Mouse (Mus musculus) CH12.LX (cell line): ENCODE measurements around the gene Abcb1b. TPM values are rescaled to one million over a fixed set of nuclear protein-coding genes. Genes with fewer than 3 reads are reported as not detected.

Experiments used
- DNase-seq: peaks from one replicate; pipeline ENCODE4 v3.0.0-alpha.2; 2013; ENCODE audit errors: extremely low read depth
- H3K27ac ChIP-seq: 2 replicates; pipeline ENCODE4 v1.5.1; 2012; ENCODE audit warnings: low read depth, mild to moderate bottlenecking, control low read depth, moderate library complexity; ENCODE audit not compliant: insufficient read depth
- H3K27me3 ChIP-seq: replicated peaks from 2 replicates; pipeline ENCODE3; 2012; ENCODE audit warnings: inconsistent platforms
- H3K36me3 ChIP-seq, 2 experiments: replicated peaks in 1 of 2; 2 replicates each; pipeline versions ENCODE3 to v1.6.1; 2012; ENCODE audit warnings: inconsistent platforms in 1 of 2, low read length in 1 of 2, mild to moderate bottlenecking in 1 of 2, mixed read lengths in 1 of 2, moderate library complexity in 1 of 2; ENCODE audit not compliant: control insufficient read depth in 1 of 2, insufficient read depth in 1 of 2
- H3K4me1 ChIP-seq, 2 experiments: 2 replicates each; pipeline ENCODE4 v1.6.1; 2012; ENCODE audit warnings: inconsistent platforms in 1 of 2, moderate library complexity in 1 of 2; ENCODE audit not compliant: insufficient read depth in 2 of 2, control insufficient read depth in 1 of 2
- H3K4me2 ChIP-seq: 2 replicates; pipeline ENCODE4 v1.6.1; 2012; ENCODE audit warnings: low read depth, mild to moderate bottlenecking, control low read depth; ENCODE audit not compliant: poor library complexity, insufficient read depth, severe bottlenecking
- H3K4me3 ChIP-seq, 3 experiments: fragments of 150-350 bp in 1 of 3; sonication (generic) in 1 of 3; replicated peaks in 1 of 3; 2 replicates each; pipeline versions ENCODE3 to v1.5.1; 2011 to 2012; ENCODE audit warnings: low read depth in 2 of 3, low read length in 2 of 3, mild to moderate bottlenecking in 2 of 3, moderate library complexity in 2 of 3, control low read depth in 1 of 3, improper control_type of control experiment in 1 of 3, inconsistent platforms in 1 of 3, mixed read lengths in 1 of 3; ENCODE audit not compliant: poor library complexity in 1 of 3
- H3K79me2 ChIP-seq: replicated peaks from 2 replicates; pipeline ENCODE4 v1.6.1; 2012; ENCODE audit warnings: mild to moderate bottlenecking, moderate library complexity; ENCODE audit not compliant: control insufficient read depth, poor library complexity, insufficient read depth, severe bottlenecking; ENCODE audit errors: extremely low read depth
- H3K9ac ChIP-seq: 2 replicates; pipeline ENCODE4 v1.6.1; 2012; ENCODE audit warnings: low read depth, mild to moderate bottlenecking, control low read depth, moderate library complexity; ENCODE audit not compliant: insufficient read depth
- H3K9me3 ChIP-seq: replicated peaks from 2 replicates; pipeline ENCODE3; 2012; ENCODE audit warnings: low read length, inconsistent platforms, mixed read lengths
- BHLHE40 ChIP-seq: IDR thresholded peaks from 2 replicates; pipeline ENCODE4 v1.6.1; 2011; ENCODE audit warnings: mild to moderate bottlenecking, low read depth, low read length, improper control_type of control experiment
- CHD2 ChIP-seq: IDR thresholded peaks from 2 replicates; pipeline ENCODE4 v1.6.1; 2011; ENCODE audit warnings: low read length, improper control_type of control experiment
- CTCF ChIP-seq, 2 experiments: IDR thresholded peaks in 1 of 2; conservative IDR thresholded peaks in 1 of 2; 2 replicates each; pipeline ENCODE4 v1.5.1; 2011 to 2012; ENCODE audit warnings: low read depth in 2 of 2, low read length in 2 of 2, improper control_type of control experiment in 1 of 2, inconsistent platforms in 1 of 2, mild to moderate bottlenecking in 1 of 2, moderate library complexity in 1 of 2
- E2F4 ChIP-seq: IDR thresholded peaks from 2 replicates; pipeline ENCODE4 v1.6.1; 2011; ENCODE audit warnings: low read depth, low read length, improper control_type of control experiment; ENCODE audit not compliant: insufficient replicate concordance
- EP300 ChIP-seq: IDR thresholded peaks from 2 replicates; pipeline ENCODE4 v1.6.1; 2011; ENCODE audit warnings: low read length, improper control_type of control experiment
- ETS1 ChIP-seq: conservative IDR thresholded peaks from 2 replicates; pipeline ENCODE4 v1.6.1; 2012; ENCODE audit warnings: low read depth, mild to moderate bottlenecking, inconsistent platforms, low read length, improper control_type of control experiment, moderate library complexity
- GABPA ChIP-seq: IDR thresholded peaks from 2 replicates; pipeline ENCODE4 v1.6.1; 2012; ENCODE audit warnings: low read depth, low read length, improper control_type of control experiment, inconsistent platforms; ENCODE audit not compliant: insufficient replicate concordance
- JUN ChIP-seq: IDR thresholded peaks from 2 replicates; pipeline ENCODE4 v1.6.1; 2011; ENCODE audit warnings: low read depth, mild to moderate bottlenecking, low read length, improper control_type of control experiment, moderate library complexity; ENCODE audit not compliant: insufficient read depth
- JUND ChIP-seq: conservative IDR thresholded peaks from 2 replicates; pipeline ENCODE4 v1.6.1; 2011; ENCODE audit warnings: low read depth, low read length, improper control_type of control experiment
- KAT2A ChIP-seq: IDR thresholded peaks from 2 replicates; pipeline ENCODE4 v1.6.1; 2012; ENCODE audit warnings: low read length, improper control_type of control experiment, inconsistent platforms; ENCODE audit not compliant: insufficient replicate concordance
- MAFK ChIP-seq: IDR thresholded peaks from 2 replicates; pipeline ENCODE4 v1.6.1; 2011; ENCODE audit warnings: low read length, improper control_type of control experiment; ENCODE audit not compliant: insufficient replicate concordance
- MAZ ChIP-seq: IDR thresholded peaks from 2 replicates; pipeline ENCODE4 v1.6.1; 2012; ENCODE audit warnings: low read depth, mild to moderate bottlenecking, inconsistent platforms, low read length, improper control_type of control experiment, moderate library complexity
- MYC ChIP-seq: IDR thresholded peaks from 2 replicates; pipeline ENCODE4 v1.6.1; 2011; ENCODE audit warnings: low read depth, mild to moderate bottlenecking, improper control_type of control experiment, low read length
- PAX5 ChIP-seq: IDR thresholded peaks from 2 replicates; pipeline ENCODE4 v1.6.1; 2012; ENCODE audit warnings: low read length, inconsistent platforms, mixed read lengths
- RAD21 ChIP-seq: IDR thresholded peaks from 2 replicates; pipeline ENCODE4 v1.6.1; 2011; ENCODE audit warnings: low read depth, mild to moderate bottlenecking, low read length, improper control_type of control experiment, moderate library complexity
- RCOR1 ChIP-seq: conservative IDR thresholded peaks from 2 replicates; pipeline ENCODE4 v1.6.1; 2012; ENCODE audit warnings: low read depth, mild to moderate bottlenecking, inconsistent platforms, low read length, improper control_type of control experiment
- SIN3A ChIP-seq: IDR thresholded peaks from 2 replicates; pipeline ENCODE4 v1.6.1; 2012; ENCODE audit warnings: low read length, improper control_type of control experiment, inconsistent platforms
- TCF12 ChIP-seq: IDR thresholded peaks from 2 replicates; pipeline ENCODE4 v1.6.1; 2014; ENCODE audit warnings: low read depth, mild to moderate bottlenecking, inconsistent platforms, low read length, improper control_type of control experiment
- UBTF ChIP-seq: IDR thresholded peaks from 2 replicates; pipeline ENCODE4 v1.6.1; 2012; ENCODE audit warnings: low read depth, mild to moderate bottlenecking, inconsistent platforms, low read length, improper control_type of control experiment, moderate library complexity
- USF2 ChIP-seq: conservative IDR thresholded peaks from 2 replicates; pipeline ENCODE4 v1.6.1; 2011; ENCODE audit warnings: low read depth, low read length, improper control_type of control experiment
- ZC3H11A ChIP-seq: IDR thresholded peaks from 2 replicates; pipeline ENCODE4 v1.6.1; 2012; ENCODE audit warnings: low read depth, mild to moderate bottlenecking, inconsistent platforms, low read length, improper control_type of control experiment
- ZMIZ1 ChIP-seq: IDR thresholded peaks from 2 replicates; pipeline ENCODE4 v1.6.1; 2012; ENCODE audit warnings: low read depth, mild to moderate bottlenecking, inconsistent platforms, low read length, improper control_type of control experiment
- ZNF384 ChIP-seq: IDR thresholded peaks from 2 replicates; pipeline ENCODE4 v1.6.1; 2012; ENCODE audit warnings: low read depth, low read length, improper control_type of control experiment, inconsistent platforms
- dilution Hi-C: fragments of 300-500 bp; cut with MboI; formaldehyde crosslinking; loops from 2 replicates; pipeline ENCODE4 v1.14.3; 2020; ENCODE audit warnings: low sequenced_read_pairs; ENCODE audit not compliant: extremely low pct_unique_long_range_greater_than_20kb, extremely low pct_ligation_motif_present
- in situ Hi-C: fragments of 300-500 bp; cut with MboI; formaldehyde crosslinking; loops from 3 replicates; pipeline ENCODE4 v1.14.3; 2019; ENCODE audit warnings: low sequenced_read_pairs, low pct_ligation_motif_present, low pct_unique_long_range_greater_than_20kb, mixed read lengths
- polyA plus RNA-seq: library from polyadenylated mRNA; unstranded; fragments of >175 nt; gene quantifications from 2 replicates; pipeline ENCODE4 v1.2.1, GENCODE M21; 2012; ENCODE audit warnings: low read depth; ENCODE audit not compliant: insufficient read length
- total RNA-seq, 2 experiments: library from RNA; depleted of rRNA; stranded (reverse); fragments of 300-350 nt in 1 of 2; fragments of >200 nt in 1 of 2; gene quantifications; 2 replicates each; pipeline ENCODE4 v1.2.3; 2012 to 2014

Gene Abcb1b
- total and polyA plus RNA-seq, 3 experiments = 1.2 to 14.2 (median 1.8) TPM

DNA sequence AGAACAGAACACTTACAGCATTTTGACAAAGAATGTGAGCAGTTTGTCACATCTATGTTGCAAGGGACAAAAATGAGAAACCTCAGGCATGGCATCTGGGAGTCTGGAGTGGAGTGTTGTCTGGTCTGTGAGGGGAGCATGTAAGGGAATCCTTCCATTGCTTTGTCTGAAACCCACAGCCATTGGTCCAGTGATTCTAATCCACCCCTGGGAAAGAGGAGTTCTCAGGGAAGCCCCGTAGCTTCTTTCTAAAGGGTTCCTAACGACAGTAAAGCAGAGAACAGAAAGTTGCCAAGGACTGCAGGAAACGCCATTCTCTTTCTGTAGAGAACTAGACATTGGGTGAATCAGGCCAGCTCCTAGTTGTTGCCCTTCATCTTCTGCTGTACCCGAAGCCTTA is 52.9 kb downstream of the Abcb1b start:
- Histone ChIP-seq H3K4me3 (no peak overlapping the region), H3K9me3 (no peaks in the 10 kb centered on the region), H3K27ac (no peak overlapping the region), H3K9ac (no peak overlapping the region), H3K4me1 (no peaks in the 10 kb centered on the region), H3K4me2 (no peak overlapping the region), H3K36me3 (peaks cover 0 to 4% of the 10 kb centered on the region in 2 experiments), H3K27me3 (no peaks in the 10 kb centered on the region), H3K79me2 (no peaks in the 10 kb centered on the region)
- DNase-seq = no peak
- in situ Hi-C loops (no loop called here), dilution Hi-C loops (no loop called here)
- TF ChIP-seq KAT2A (no peak), PAX5 (no peak), EP300 (no peak), CHD2 (no peak), E2F4 (no peak), ZNF384 (no peak), CTCF (conservative IDR thresholded peaks at IDR 0.05 in 1 of 2, IDR thresholded peaks at IDR 0.05 in 1 of 2; ENCODE audit: low read depth in 2 of 2, low read length in 2 of 2) (no peak), UBTF (no peak), JUN (no peak), GABPA (no peak), ZC3H11A (no peak), JUND (no peak), TCF12 (no peak), RCOR1 (no peak), ETS1 (no peak), USF2 (no peak), BHLHE40 (no peak), RAD21 (no peak)

DNA sequence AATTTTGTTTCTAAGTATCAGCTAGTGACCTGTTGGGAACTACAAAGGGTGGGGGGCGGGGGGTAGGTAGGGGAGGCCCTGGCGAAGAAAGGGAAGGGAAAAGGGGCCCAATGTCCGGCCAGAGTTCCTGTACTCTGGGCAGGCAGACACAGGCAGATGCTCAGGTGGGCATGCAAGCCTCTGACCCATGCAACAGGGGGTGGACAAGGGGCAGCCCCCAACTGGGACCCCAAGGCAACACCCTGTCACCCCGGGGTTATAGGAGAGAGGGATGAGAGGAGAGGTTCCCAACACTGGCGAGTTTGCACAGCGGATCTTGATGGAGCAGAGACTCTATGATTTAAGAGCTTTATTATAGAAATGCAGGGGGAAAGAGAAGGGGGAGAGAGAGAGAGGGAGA is 59.3 kb downstream of the Abcb1b start:
- Histone ChIP-seq H3K4me1 (no peaks in the 10 kb centered on the region), H3K36me3 (no peaks in the 10 kb centered on the region), H3K4me2 (no peak overlapping the region), H3K9me3 (no peaks in the 10 kb centered on the region), H3K27ac (no peak overlapping the region), H3K27me3 (no peaks in the 10 kb centered on the region), H3K79me2 (no peaks in the 10 kb centered on the region), H3K4me3 (no peak overlapping the region), H3K9ac (no peak overlapping the region)
- TF ChIP-seq ZC3H11A = no peak
- TF ChIP-seq E2F4 = no peak
- no peak for TF ChIP-seq SIN3A
- TF ChIP-seq MYC = no peak
- no peak for TF ChIP-seq ZMIZ1
- TF ChIP-seq MAFK = no peak
- no peak for TF ChIP-seq MAZ
- in situ Hi-C loops = no loop called here
- dilution Hi-C loops = no loop called here
- DNase-seq = no peak
